Mouse (Mus musculus): Measurements from ENCODE around the gene Kif18b.

The Kif18b gene

DNA sequence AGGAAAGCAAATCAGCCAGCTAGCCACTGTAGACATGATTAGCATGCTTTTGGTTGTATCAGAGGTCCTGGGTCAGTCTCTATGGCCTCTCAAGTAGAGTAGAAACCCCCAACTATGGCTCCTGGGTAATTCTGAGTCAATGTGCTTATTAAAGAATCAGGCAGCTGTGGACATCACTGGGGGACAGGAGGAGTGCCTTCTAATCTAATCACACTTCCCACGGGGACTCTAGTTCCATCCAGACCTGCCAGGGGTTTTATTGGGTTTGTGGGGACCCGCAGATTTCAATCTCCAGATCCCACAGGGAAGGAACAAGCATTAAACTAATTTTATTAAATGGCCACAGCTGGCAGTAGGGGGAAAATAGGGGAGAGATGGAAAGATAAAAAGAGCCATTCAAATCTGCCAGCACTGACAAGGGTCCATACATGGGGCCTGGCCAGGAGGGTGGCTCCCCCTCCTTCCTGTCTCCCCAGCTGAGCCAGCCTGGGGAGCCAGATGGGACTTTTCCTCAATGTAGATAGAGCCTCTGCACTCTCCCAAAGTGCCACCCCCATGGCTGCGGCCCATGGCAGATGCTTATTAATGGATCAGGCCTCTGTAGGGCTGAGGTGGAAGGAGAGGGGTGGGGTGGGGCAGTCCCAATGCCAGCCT lies 12.7 kb upstream of the Kif18b start:
- DNase-seq (ENCODE audit: low spot score): no peak

DNA sequence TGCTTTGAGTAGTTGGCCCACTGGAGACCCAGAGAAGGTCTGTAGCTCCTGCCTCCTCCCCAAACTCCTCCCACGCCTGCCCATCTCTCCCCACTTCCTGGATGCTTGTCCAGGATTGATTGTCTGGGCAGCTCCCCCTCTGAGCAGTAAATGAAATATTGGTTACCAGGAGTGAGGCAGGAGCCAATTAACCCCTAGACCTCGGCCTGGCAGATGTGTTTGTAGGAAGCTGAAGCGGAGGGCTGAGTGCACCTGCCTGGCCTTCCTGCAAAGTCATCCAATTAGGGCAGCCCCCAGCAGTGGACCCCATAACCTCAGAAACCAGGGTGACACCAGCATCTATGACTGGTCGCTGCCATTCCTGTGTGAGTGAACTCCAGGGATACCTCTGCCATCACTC lies 11.3 kb upstream of the Kif18b start:
- peak; percentile 56 for DNase-seq (ENCODE audit: low spot score)

DNA sequence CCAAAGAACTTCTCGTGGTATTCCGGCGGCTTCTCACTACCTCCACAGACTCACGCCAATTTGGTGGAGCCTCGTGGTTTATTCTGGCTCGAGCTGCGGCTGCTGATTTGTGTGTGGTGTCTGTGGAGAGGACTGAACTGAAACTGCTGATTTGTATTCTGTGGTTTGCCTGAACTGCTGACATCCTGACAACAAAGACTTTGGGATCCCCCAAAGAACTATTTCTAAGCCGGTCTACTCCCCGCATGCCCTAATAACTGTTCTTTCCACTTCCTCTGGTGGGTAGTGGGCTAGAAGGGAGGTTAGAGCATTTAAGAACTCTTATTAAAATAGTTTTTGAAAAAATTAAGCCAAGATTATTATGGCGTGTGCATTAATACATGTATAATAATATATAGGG lies 5.7 kb upstream of the Kif18b start:
- no peak for DNase-seq (ENCODE audit: low spot score)

DNA sequence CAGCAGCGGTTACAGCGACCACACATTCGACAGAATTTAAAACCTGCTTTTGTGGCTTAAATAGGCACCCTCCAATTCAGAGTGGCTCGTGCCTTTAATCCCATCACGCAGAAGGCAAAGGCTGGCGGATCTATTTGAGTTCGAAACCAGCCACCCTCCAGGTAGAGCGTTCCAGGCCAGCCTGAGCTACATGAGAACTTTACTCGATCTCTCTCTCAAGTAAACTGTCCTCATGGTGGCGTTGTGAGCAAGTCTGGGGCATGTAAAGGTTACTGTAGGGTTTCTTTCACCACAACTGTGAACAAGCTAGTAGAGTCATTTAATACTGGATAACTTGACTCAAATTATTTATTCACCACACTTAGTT lies 410 bp upstream of the Kif18b start:
- DNase-seq (ENCODE audit: low spot score): peak; percentile 79

DNA sequence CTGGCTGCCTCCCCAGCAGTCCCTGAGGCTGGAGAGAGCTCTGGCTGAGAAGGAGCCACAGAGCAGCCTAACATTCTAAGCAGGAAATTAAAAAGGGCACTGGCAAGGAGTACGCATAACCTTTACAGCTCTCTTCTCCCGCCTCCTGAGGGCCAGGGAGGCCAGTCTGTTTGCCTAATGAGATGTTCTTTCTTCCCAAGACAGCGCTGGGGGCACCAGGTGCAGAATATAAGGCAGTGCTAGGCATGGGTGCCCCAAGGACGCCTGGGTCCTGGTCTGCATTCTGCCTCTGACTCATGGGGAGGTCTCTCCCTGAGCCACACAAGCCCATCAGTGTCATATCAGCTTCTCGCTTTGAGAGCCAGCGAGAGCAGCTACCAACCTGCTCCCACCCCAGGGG lies 3.4 kb downstream of the Kif18b start:
- DNase-seq (ENCODE audit: low spot score): no peak

DNA sequence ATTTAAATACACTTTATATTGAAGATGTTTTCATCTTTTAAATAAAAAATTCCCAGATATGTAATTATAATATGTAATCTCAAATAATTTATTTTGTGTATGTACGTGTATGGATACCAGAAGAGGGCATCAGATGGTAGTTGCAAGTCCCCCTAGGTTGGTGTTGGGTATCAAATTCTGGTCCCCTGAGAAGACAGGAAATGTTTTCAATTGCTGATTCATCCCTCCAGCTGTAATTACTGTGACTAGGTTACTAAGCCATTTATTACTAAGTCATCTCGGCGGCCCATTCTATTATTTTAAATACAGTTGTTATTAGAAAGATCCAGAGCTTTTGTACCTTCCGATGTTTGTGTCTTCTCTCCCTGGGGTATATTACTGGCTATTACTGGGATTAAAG lies 6.8 kb downstream of the Kif18b start:
- no peak for DNase-seq (ENCODE audit: low spot score)

DNA sequence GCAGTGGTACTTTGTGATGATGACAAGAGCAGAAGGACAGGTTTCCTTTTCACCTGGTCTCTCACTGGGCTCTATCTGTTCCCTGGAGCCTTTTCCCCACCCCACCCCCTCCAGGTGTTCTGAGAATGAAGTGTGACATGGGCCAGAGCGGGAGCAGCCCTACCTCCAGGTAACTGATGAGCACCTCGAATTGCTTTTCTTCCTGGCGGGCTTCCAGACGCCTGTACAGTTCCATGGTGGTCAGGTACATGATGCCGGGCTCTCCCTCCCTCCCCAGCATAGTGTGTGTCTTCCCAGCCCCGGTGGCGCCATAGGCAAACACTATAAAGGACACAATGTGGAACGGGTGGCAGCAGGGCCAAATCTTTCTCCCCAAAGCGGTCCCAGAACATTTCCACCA lies 9.5 kb downstream of the Kif18b start:
- DNase-seq (ENCODE audit: low spot score): no peak

DNA sequence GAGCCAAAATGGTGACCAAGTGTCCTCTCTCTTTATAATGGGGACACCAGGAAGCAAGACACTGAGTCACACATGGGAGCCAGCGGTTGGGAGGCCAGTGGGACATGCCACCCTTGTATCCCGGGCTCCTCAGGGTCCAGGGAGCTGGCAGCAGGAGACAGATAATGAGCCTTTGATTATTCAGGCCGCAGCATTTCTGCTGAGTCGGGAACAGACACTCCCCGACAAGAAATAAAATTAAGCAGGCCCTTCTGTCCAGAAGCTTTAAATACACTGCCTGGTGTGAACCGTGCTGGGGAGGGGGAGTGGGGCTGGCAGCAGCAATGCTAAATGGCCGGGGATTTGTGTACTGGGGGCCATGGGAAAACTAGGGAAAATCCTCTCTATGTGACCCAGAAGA lies 13.5 kb downstream of the Kif18b start:
- DNase-seq (ENCODE audit: low spot score): no peak

DNA sequence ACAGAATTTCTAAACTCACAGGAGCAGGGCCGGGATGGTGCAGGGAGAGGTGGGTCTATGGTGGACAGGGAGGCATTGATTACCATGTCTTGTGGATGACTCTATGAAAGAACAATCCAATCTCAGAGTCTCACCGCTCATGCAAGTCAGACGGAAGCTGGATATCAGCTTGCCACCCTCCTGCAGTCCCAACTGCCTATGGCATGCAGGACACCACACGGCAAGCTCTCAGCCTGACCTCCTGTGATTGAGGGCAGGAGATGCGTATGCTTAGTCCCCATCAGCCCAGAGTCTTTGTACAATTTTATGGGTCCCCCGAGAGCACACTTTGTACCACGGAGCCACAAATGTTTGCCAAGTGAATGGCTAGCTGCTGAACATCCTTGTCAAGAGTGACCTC lies 21.3 kb downstream of the Kif18b start:
- no peak for DNase-seq (ENCODE audit: low spot score)

DNA sequence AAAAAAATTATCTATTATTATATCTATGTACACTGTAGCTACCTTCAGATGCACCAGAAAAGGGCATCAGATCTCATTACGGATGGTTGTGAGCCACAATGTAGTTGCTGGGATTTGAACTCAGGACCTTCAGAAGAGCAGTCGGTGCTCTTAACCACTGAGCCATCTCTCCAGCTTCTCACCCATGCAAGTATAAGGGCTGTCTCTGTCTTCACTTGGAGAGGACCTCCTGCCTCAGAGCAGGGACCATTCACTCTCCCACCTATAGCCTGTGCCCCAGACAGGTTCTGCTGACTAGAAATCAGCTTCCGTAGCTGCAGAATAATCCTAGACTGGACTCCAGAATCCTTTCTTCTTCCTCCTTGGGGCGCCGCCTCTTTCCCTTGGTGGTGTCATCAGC lies 22.8 kb downstream of the Kif18b start:
- no peak for DNase-seq (ENCODE audit: low spot score)

DNA sequence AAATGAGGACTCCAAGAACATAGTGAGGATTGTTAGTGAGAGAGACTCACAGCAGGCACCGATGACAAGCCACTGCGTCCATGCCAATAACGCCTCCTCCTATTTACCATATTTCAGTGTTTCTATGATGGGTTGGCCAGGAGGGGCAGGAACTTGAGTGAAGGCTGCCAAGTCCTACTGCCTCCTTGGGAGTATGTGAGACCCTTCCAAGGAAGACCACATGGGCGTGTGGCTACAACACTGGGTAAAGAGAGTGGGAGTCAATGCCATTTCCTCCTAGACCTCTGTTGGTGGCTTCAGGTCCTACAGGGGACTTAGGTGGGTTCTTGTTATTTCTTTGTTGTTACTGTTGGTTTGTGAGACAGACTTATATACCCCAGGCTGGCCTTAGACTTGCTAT lies 23.7 kb downstream of the Kif18b start:
- DNase-seq (ENCODE audit: low spot score): no peak

DNA sequence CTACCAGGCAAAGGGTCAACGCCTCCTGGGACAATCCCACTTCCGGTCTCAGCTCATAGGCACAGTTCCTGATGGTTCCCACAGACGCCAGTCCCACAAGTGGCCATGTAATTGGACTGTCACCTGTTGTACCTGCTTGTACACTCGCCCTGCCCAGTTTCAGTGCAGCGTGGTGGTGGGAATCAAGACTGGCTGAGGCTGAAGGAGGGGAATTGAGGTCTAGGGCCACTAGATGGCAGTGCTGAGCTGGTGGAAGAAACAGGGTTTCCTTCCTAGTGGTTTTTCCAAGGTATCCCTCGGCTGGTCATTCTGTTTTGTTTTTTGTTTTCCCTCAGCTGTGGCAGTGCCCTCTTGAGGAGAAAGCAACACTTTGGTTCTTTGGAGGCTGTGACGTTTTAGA lies 24.2 kb downstream of the Kif18b start, which contains the start of gene Gfap:
TSS of gene Gfap (minus strand) at position 150 of the 400 bp plus-strand sequence.
- DNase-seq (ENCODE audit: low spot score): peak; percentile 89

DNA sequence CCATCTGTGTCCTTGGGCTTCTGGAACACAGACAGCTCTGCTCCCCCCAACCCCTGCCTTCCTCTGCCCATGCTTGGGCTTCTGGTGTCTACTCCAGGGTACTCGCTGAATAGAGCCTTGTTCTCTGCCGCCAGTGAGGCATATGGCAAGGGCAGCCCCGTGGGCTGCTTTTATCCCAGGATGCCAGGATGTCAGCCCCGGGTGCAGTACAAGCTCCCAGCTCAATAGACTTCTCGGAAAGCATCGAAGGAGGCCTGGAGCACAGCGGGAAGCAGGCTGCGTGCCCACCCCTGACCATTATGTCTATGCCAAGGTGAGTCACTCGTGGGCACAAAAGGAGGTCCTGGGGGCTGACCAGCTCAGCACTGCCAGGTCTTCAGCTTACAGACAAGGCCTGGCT lies 26.5 kb downstream of the Kif18b start:
- DNase-seq (ENCODE audit: low spot score): no peak

DNA sequence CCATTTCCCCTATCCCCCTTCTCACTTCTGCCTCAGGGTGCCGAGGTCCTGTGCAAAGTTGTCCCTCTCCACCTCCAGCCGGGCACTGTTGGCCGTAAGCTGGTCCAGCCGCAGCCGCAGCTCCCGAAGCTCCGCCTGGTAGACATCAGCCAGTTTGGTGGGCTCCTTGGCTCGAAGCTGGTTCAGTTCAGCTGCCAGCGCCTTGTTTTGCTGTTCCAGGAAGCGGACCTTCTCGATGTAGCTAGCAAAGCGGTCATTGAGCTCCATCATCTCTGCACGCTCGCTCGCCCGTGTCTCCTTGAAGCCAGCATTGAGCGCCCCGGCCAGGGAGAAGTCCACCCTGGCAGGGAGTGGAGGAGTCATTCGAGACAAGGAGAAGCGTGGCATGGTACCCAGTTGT lies 28.3 kb downstream of the Kif18b start:
- no peak for DNase-seq (ENCODE audit: low spot score)

DNA sequence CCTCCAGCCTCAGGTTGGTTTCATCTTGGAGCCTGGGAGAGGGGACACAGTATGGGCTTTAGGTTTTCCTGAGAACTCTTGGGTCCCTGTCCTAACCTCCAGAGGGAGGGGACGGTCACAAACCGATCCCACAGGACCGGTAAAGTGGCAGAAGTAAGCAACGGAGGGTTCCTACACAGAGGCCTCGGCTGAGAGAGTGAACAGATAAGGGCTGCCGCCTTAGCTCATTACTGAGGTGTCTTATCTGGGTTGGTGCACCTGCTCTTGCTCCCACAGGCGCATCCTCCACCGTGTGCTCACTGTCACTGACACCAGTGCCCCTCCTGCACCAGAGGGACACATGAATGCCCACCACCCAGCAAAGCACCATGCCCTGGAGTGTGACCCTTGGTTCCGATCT lies 29.1 kb downstream of the Kif18b start:
- no peak for DNase-seq (ENCODE audit: low spot score)

DNA sequence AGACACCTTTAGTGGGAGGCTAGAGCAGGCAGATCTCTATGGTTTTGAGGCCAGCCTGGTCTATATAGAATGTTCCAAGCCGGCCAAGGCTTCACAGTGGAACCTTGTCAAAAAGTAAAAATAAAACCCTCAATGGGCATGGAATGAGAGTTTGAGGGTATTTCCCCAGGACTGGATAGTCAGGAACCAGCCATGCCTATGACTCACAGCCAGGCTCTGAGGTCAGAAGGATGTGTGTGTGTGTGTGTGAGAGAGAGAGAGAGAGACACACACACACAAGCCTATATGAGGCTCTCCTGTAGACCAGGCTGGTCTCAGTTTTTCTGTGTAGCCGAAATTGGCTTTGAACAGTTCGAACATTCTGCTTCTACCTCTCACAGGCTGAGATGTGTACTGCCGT lies 30.2 kb downstream of the Kif18b start:
- no peak for DNase-seq (ENCODE audit: low spot score)

DNA sequence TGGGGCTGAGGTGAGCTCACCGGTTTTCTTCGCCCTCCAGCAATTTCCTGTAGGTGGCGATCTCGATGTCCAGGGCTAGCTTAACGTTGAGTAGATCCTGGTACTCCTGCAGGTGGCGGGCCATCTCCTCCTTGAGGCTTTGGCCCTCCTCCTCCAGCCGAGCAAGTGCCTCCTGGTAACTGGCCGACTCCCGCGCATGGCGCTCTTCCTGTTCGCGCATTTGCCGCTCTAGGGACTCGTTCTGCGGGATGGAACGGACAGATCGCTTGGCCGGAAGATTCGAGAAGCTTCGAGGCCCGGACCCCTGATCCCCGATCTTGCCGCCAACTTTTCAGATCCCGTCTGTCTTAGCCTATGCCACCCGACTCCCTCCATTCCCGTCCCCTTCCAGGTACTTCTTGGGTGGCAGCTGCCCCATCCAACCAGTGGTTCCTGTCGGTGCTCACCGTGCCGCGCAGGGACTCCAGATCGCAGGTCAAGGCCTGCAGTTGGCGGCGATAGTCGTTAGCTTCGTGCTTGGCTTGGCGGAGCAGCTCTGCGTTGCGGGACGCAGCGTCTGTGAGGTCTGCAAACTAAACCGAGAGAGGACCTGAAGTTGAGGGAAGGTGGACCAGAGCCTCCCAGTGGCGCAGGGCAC lies 31.8 kb downstream of the Kif18b start:
- DNase-seq (ENCODE audit: low spot score): peak; percentile 88

DNA sequence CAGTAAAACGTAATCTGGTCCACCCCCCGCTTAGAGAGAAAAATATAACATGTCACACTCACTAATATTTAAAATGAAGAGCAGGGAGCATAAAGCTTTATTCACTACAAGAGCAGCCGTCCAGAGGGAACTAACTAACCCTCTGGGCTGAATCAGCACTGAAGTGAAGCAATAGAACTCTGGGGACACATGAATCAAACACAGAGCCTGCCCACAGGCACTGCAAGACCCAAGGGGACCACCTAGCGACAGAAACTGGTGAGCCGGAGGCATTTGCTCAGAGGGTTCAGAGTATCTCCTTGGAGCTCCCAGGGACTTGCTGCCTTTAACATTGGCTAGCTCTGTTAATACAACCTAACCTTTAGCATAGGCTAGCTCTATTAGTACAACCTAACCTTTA lies 34.8 kb downstream of the Kif18b start:
- no peak for DNase-seq (ENCODE audit: low spot score)

DNA sequence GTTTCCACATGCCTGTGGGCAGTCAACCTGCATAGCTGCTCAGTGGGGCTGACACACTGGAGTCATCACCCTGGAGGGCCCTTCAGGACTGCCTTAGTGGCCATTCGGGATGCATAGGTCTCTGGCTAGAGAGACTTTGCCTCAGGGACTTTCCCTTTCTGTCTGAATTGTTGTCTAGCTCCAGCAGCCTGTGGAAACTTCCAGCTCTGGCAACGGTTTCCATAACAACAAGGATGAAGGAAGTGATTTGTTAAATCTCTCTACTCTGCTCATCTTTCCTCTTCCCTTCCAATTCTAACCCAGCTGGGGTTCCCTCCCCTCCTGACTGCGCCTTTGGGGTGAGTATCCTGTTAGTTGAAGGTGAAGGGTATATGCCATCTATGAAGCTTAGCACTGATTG lies 36.8 kb downstream of the Kif18b start:
- no peak for DNase-seq (ENCODE audit: low spot score)

DNA sequence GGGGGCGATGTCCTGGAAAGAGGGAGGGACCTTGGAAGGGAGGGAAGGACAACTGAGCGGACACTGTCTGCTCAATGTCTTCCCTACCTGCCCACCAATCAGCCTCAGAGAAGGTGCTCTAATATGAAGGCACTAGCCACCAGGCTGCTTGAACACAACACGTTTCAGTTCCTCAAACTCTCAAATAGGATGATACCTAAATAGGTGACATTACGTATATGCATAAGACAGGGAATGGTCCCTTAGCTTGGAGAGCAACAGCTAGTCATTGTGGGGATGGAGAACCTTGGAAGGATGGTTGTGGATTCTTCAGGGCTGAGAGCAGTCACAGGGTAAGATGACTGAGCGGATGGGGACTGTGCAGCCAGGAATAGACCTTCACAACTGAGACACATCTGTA lies 37.5 kb downstream of the Kif18b start:
- DNase-seq (ENCODE audit: low spot score): no peak

DNA sequence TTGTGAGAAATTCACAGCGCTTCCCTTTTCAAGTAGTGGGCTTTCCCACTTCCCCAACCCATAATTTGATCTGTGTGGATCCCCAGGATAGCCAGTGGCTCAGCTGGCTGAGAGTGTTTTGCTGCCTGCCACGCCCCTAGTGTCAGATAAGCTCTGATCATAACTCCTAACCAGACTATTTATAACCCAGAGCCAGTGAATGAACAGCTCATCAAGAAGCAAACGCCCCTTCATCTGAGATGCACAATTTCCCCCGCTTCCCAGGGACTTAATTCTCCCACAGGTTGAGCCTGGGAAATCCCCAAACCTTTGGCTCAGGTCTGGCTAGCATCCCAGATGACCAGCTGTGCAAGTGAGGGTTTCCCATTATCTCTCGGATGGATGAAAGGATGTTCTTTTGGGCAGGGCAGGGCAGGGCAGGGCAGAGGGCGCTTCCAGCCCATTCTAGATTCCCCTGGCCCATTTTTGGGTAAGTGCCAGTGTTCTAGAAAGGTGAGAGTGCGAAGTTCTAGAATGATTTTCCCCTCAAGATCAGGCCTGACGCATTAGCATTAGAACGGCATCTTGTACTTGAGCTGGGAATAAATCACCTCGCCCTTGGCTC lies 40.2 kb downstream of the Kif18b start, which contains the start of gene Fam187a:
TSS of gene Fam187a (plus strand) at position 554 of the 604 bp plus-strand sequence.
- DNase-seq (ENCODE audit: low spot score): no peak

DNA sequence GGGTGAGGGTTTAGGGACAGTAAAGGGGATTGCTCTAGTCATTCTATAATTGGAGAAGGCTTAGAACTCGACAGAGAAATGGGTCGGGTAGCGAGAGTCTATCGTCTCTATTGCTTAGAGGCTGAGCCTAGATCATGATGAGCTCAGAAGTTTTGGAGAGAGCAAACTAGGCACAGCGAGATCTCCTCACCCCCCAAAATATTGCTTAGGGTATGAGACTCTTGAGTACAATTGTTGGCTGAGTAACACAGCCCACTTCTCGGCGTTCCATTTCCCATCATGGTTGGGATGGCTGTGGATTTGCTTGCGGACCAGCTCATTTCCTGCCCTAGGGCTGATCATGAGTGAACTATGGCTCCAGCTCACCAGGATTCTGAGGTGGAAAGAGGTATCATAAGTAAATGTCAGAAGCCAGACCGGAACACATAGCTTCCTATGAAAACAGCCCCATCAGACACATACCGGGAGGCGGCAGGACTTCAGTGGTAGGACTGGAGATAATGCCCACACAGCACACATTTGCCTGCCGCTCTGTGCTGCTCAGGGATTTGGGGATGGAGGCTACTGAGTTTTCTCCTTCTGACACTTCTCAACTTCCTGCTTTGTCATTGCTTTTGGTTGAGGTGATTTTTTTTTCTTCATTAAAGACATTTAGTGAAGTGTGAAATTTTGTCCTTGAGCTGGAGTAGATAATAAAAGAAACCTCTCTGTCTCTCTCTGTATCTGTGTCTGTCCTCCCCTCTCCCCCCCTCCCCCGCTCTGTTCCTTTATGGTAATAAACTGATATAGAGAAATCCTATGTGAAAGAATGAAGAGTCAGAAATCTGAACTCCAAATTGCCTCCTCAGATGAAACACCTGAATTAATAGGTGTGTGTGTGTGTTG lies 43.4 kb downstream of the Kif18b start:
- no peak for DNase-seq (ENCODE audit: low spot score)
